Mouse (Mus musculus) stomach, embryonic 15.5 days (tissue): ENCODE data around the gene Slc45a1. TPM values are rescaled to one million over a fixed set of nuclear protein-coding genes. Genes with fewer than 3 reads are reported as not detected.

Experiments used
- ATAC-seq: fragments of 200-750 bp; cut with Nextera tagmentation; 2 replicates; pipeline ENCODE4 v1.8.0; 2017; ENCODE audit warnings: low read depth, moderate number of reproducible peaks, moderate TSS enrichment; ENCODE audit not compliant: insufficient read depth, low FRiP score
- H3K27ac ChIP-seq: fragments of 300-500 bp; sonication (generic); 2 replicates; pipeline ENCODE4 v1.5.1; 2015; ENCODE audit warnings: mild to moderate bottlenecking, inconsistent platforms
- H3K27me3 ChIP-seq: fragments of 300-500 bp; sonication (generic); replicated peaks from 2 replicates; pipeline ENCODE4 v1.6.1; 2015; ENCODE audit warnings: inconsistent platforms
- H3K36me3 ChIP-seq: fragments of 300-500 bp; sonication (generic); 2 replicates; pipeline ENCODE4 v1.6.1; 2015; ENCODE audit warnings: inconsistent platforms
- H3K4me1 ChIP-seq: fragments of 300-500 bp; sonication (generic); 2 replicates; pipeline ENCODE4 v1.6.1; 2015; ENCODE audit warnings: inconsistent platforms
- H3K4me2 ChIP-seq: fragments of 300-500 bp; sonication (generic); 2 replicates; pipeline ENCODE4 v1.6.1; 2015; ENCODE audit warnings: mild to moderate bottlenecking, inconsistent platforms
- H3K4me3 ChIP-seq: fragments of 300-500 bp; sonication (generic); replicated peaks from 2 replicates; pipeline ENCODE4 v1.5.1; 2015; ENCODE audit warnings: inconsistent platforms
- H3K9ac ChIP-seq: fragments of 300-500 bp; sonication (generic); 2 replicates; pipeline ENCODE4 v1.6.1; 2015; ENCODE audit warnings: inconsistent platforms
- H3K9me3 ChIP-seq: fragments of 300-500 bp; sonication (generic); 2 replicates; pipeline ENCODE4 v1.6.1; 2016; ENCODE audit warnings: inconsistent platforms
- WGBS: fragments of 180-500 bp; shearing (Covaris S2); methylation state at CpG from one replicate; pipeline ENCODE4 v1.1.7; 2015; 5-methylcytosine and 5-hydroxymethylcytosine counted together
- polyA plus RNA-seq: library from polyadenylated mRNA; unstranded; fragments of >200 nt; fragmentation: Nextera tagmentation; extraction: Ambion mirVana; gene quantifications from 2 replicates; pipeline ENCODE4 v1.2.1, GENCODE M21; 2015

The Slc45a1 gene
- polyA plus RNA-seq, 1 experiment from 2014 or later: 1.0 TPM

DNA sequence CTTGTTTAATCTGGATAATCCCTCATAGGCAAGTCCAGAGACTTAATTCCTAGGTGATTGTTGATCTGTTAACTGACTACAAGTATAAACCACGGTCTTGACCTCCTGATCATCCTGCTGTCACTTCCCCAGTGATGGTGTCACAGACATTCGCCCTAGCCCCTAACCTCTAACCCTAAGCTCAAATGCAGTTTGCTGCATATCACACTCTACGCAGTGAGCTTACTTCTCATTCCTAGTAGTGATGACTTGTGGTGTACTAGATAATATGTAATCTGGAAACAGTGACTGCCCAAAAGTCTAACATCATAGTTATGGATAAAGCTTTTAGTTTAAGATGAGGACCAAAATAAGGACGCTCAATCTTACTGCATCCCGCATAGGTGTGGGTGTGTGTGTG lies 65.7 kb downstream of the Slc45a1 start:
- Histone ChIP-seq H3K9ac (no peak overlapping the region), H3K4me2 (no peak overlapping the region), H3K27me3 (no peaks in the 10 kb centered on the region), H3K4me3 (no peak overlapping the region), H3K4me1 (peaks cover 66% of the 10 kb centered on the region), H3K9me3 (no peaks in the 10 kb centered on the region), H3K27ac (no peak overlapping the region), H3K36me3 (no peaks in the 10 kb centered on the region)
- WGBS: 68% methylated on average over 5 of the region's 5 CpGs
- ATAC-seq: no peak

DNA sequence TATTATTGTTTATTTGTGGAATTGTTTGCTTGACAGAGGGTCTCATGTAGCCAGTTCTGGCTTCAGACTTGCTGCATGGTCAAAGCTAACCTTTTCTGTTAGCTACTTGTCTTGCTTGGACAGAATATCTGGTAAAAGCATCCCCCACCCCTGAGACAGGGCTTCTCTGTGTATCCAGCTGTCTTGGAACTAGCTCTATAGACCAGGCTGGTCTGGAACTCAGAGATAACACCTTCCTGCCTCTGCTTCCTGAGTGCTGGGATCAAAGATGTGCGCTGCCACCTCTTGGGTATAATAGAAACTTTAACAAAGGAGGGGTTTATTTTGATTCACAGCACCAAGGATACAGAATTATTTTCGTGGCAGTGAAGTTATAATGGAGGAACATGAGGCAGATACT lies 66.2 kb downstream of the Slc45a1 start:
- Histone ChIP-seq H3K9me3 (no peaks in the 10 kb centered on the region), H3K27ac (no peak overlapping the region), H3K4me2 (no peak overlapping the region), H3K27me3 (no peaks in the 10 kb centered on the region), H3K4me3 (no peak overlapping the region), H3K9ac (no peak overlapping the region), H3K36me3 (no peaks in the 10 kb centered on the region), H3K4me1 (peaks cover 66% of the 10 kb centered on the region)
- 84% methylated on average over 2 of the region's 2 CpGs for WGBS
- no peak for ATAC-seq

DNA sequence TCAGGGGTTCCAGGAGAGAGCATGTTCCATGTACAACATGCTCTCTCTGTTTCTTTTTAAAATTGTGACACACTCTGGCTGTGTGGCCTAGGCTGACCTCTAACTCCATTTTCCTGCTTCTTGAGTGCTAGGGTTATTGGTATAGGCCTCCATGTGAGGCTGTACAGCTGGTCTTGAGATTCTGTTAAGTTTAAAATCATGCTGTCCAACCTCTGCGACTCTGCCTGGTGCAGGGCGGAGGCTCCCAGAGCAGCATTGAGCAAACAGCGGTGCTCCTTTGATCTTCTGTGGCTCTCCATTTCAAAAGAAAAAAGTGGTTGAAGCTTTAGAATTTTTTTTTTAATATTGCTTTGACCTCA lies 68.2 kb downstream of the Slc45a1 start:
- Histone ChIP-seq H3K4me3 (0 out of 2 replicates have a peak overlapping the region, but pooled peaks have one; percentile 2), H3K9me3 (no peaks in the 10 kb centered on the region), H3K4me2 (peak overlapping the region; percentile 38), H3K36me3 (no peaks in the 10 kb centered on the region), H3K4me1 (peaks cover 57% of the 10 kb centered on the region), H3K27me3 (no peaks in the 10 kb centered on the region), H3K9ac (no peak overlapping the region), H3K27ac (peak overlapping the region; percentile 90)
- WGBS: 17% methylated on average over 3 of the region's 3 CpGs
- ATAC-seq: peak; percentile 76

DNA sequence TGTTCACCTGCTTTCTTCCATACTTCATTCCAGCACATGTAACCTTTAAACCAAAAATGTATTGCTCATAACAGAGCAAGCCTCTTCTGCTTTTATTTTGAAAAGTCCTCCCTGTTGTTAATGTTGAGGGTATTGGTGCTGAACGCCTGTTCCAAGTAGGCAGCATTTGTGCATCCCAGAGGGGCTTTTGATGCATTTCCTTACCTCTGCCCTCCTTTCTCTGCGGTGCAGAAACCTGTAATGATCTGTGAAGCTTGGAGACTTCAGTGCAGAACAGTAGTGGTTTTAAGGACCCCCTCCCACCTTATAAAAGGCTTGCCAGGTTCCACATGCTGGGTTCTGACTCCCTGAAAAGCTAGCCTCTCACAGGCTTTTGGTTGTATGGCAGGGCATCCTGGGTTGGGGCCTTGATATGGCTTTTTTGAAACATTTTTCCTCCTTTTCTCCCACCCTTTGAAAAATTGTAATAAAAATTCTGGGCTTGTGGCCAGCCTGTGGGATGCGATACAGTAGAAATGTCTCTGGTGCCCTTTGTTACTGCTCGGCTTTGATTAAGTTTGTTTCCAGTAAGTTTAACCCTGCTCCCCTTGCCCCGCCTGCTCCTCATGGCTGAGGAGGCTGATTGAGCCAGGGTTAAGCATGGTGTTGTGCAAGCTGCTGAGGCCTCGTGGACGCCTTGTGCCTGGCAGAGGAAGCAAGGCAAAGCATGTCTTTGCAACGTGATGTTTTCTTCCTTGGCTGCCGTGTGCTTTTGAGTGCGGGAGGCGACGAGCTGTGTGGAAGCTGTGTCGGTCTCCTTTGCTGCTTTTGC lies 68.8 kb downstream of the Slc45a1 start:
- H3K36me3 ChIP-seq: no peaks in the 10 kb centered on the region
- no peaks in the 10 kb centered on the region for H3K9me3 ChIP-seq
- ATAC-seq: peak; percentile 86
- no peak overlapping the region for H3K9ac ChIP-seq
- 0 out of 2 replicates have a peak overlapping the region, but pooled peaks have one; percentile 2 for H3K4me3 ChIP-seq
- peaks cover 56% of the 10 kb centered on the region for H3K4me1 ChIP-seq
- H3K4me2 ChIP-seq: peak overlapping the region; percentile 38
- peak overlapping the region; percentile 90 for H3K27ac ChIP-seq
- no peaks in the 10 kb centered on the region for H3K27me3 ChIP-seq
- WGBS: 9% methylated on average over 13 of the region's 13 CpGs

DNA sequence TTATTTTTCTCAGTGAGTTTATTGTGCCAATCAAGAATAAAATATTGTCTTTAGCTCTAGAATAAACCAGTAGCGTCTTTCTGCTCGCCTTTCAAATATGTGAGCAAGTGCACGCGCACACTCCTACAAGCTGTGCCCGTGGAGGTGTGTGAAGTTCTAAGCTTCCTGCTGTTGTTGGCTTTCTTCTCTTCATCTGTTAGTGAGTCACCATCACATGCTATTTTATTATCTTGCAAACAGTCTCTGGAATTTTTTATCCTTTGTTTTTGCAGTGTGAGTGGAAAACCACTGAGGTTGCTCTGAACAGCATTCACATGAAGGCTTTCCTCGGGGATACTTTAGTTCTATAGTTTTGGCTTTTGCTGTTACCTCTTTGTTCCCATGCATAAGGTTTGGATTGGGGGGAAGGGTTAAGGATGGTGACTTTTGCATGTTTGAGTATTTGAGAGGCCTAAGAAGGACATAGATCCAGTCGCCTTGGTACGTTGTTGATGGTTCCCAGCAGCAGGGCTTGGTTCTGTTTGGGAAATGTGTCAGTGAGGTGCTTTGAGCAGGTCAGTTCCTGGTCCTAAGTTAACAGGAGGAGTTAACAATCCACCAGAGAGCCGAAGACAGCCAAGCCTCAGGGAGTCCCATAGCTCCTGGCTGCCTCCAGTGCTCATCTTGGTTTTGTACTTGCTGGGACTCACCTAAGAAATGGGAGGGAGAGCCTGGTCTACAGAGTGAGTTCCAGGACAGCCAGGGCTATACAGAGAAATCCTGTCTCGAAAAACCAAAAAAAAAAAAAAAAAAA lies 69.8 kb downstream of the Slc45a1 start:
- H3K4me3 ChIP-seq: no peak overlapping the region
- no peak overlapping the region for H3K4me2 ChIP-seq
- H3K36me3 ChIP-seq: 0 out of 2 replicates have a peak, but pooled peaks cover 4% of the 10 kb centered on the region
- ATAC-seq: no peak
- peak overlapping the region; percentile 90; the same call in 1 of the 2 replicates for H3K27ac ChIP-seq
- no peak overlapping the region for H3K9ac ChIP-seq
- no peaks in the 10 kb centered on the region for H3K27me3 ChIP-seq
- H3K4me1 ChIP-seq: peaks cover 52% of the 10 kb centered on the region
- 51% methylated on average over 10 of the region's 10 CpGs for WGBS
- H3K9me3 ChIP-seq: no peaks in the 10 kb centered on the region

Other genes with a start within 250 kb of the Slc45a1 start
- 32.3 and 33.4 TPM in 2 replicates for gene Errfi1, start 201.7 kb upstream of the Slc45a1 start, polyA plus RNA-seq